Mouse (Mus musculus): ENCODE data around the gene Slc38a6.
A peak's percentile ranks its signal among the peaks of the same experiment; 100 is the strongest.

DNA sequence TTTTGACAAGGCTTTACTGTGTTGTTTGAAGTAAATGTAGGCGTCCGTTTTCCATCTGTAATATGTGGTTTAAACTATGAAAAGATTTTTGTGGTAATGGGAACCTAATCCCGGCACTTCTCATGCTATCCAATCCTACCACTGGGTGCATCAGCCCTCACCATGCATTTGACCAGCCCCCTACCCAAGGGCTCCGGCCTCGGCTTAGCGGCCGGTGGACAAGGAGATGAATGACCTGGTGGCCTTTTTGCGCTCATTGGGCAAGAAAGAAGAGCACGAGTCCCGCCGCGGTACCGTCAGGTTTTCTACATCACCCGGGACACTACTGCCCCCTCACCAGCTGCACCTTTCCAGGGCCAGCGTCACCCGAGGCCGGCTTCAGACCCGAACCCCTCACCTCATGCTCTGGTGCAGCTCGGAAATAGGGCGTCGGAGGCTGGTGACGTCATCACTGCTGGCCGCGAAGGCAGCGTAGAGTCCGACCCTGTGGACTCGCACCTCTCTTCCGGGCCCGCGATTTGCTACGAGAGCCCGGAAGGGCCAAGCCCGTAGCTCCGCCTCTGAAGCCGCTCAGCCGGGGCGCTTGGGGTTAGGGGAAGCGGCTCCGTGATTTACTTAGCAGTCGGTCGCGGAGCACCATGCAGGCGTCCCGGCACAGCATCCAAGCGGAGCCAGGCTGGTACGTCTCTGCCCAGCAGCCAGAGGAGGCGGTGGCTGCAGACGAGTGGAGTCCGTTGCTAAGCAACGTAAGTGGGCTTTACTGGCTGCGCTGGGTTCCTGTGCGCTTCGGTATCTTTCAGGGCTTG, at the start of gene Slc38a6, which contains the start of gene Trmt5:
- TF ChIP-seq CTCF (conservative IDR thresholded peaks at IDR 0.05 in 1 of 2, IDR thresholded peaks at IDR 0.05 in 1 of 2; ENCODE audit: low read depth in 2 of 2, low read length in 2 of 2): no peak
- TF ChIP-seq TBP (conservative IDR thresholded peaks at IDR 0.05; ENCODE audit: low read depth, low read length): 0 out of 2 replicates have a peak, but pooled peaks have one; percentile 16
- TF ChIP-seq USF1 (IDR thresholded peaks at IDR 0.05; ENCODE audit: low read depth, low read length): no peak
- TF ChIP-seq CHD1 (IDR thresholded peaks at IDR 0.05; ENCODE audit: low read depth, low read length): no peak
